Mouse (Mus musculus) small intestine, adult 2 months (tissue): ENCODE results near the gene Tom1l2. TPM values are rescaled to one million over a fixed set of nuclear protein-coding genes. Genes with fewer than 3 reads are reported as not detected.

Source experiments
- H3K27ac ChIP-seq: fragments of 200-500 bp; 2 replicates; pipeline ENCODE4 v1.5.1; 2012; ENCODE audit warnings: low read depth, low read length, control low read depth, inconsistent platforms; ENCODE audit not compliant: insufficient read depth
- H3K27me3 ChIP-seq: fragments of 200-500 bp; 2 replicates; pipeline ENCODE4 v1.6.1; 2012; ENCODE audit warnings: mild to moderate bottlenecking, moderate library complexity, low read length, inconsistent platforms; ENCODE audit not compliant: control insufficient read depth, insufficient read depth
- H3K36me3 ChIP-seq: fragments of 200-500 bp; 2 replicates; pipeline ENCODE4 v1.6.1; 2012; ENCODE audit warnings: mild to moderate bottlenecking, low read length, control low read depth, inconsistent platforms; ENCODE audit not compliant: control insufficient read depth, insufficient read depth
- H3K4me1 ChIP-seq: fragments of 200-500 bp; 2 replicates; pipeline ENCODE4 v1.6.1; 2012; ENCODE audit warnings: low read length, inconsistent platforms, mixed read lengths; ENCODE audit not compliant: control insufficient read depth, insufficient read depth, insufficient read length
- H3K4me3 ChIP-seq: fragments of 200-500 bp; 2 replicates; pipeline ENCODE4 v1.5.1; 2012; ENCODE audit warnings: low read depth, mild to moderate bottlenecking, control low read depth, inconsistent platforms, low read length, moderate library complexity
- CTCF ChIP-seq: fragments of 200-500 bp; IDR thresholded peaks from 2 replicates; pipeline ENCODE4 v1.5.1; 2012; ENCODE audit warnings: low read depth, mild to moderate bottlenecking, control low read depth, inconsistent platforms, low read length, moderate library complexity, mixed read lengths; ENCODE audit not compliant: insufficient replicate concordance, insufficient read length; ENCODE audit errors: extremely low read depth
- POLR2A ChIP-seq: fragments of 200-500 bp; IDR thresholded peaks from 2 replicates; pipeline ENCODE4 v1.6.1; 2012; ENCODE audit warnings: low read depth, mild to moderate bottlenecking, control low read depth, inconsistent platforms, low read length, moderate library complexity
- WGBS: fragments of 180-500 bp; shearing (Covaris S2); methylation state at CpG from one replicate; pipeline ENCODE4 v1.1.7; 2018; 5-methylcytosine and 5-hydroxymethylcytosine counted together
- polyA plus RNA-seq: library from polyadenylated mRNA; depleted of rRNA; stranded (reverse); fragments of >200 nt; gene quantifications from 2 replicates; pipeline ENCODE4 v1.2.3, GENCODE M21; 2012; rRNA removed

Gene Tom1l2
- polyA plus RNA-seq: 73.6 and 152 TPM in 2 replicates

DNA sequence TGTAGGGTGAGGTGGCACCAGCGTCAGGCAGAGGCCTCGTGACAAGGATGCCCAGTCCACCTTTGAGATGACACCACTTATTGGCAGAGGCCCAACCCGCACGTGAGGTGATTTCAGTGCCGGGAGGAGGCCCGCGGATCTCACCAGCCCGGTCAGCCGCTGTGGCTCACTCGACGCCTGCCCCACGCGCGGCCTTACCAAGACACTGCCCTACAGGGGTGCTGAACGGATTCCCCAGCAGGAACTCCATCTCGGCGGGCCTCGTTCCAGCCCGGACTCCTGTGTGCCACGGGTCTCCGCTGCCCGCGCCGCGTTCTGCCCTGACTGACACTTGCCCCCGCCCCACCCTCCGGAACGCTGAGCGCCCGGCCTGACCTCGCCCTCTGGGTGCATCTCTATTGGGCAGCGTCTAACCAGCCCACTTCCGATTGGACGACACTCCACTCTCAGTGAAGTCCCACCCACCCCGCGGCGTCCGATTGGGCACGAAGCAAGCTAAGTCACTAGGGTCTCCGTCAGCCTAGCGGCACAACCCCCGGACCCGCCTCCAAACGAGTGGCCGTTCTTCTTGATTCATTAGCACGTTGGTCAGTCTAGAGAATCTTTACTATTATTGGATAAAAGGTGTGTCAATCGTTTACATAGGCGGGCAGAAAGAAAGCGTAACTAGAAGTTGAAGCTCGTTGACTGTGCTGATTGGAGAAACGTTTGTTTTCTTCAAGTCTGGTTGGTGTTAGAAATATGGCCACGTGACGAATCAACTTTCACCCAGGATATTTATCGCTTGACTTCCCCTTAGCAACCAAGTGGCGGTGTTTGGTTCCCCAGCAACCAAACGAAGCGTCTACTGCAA is at the start of gene Tom1l2, which contains the start of gene Drc3:
Gene Tom1l2, minus strand, starts transcription at position 347 of the 853 bp plus-strand sequence.
Gene Drc3, plus strand, starts transcription at position 771 of the 853 bp plus-strand sequence.
- TF ChIP-seq CTCF (no peak), POLR2A (peak; percentile 70)

DNA sequence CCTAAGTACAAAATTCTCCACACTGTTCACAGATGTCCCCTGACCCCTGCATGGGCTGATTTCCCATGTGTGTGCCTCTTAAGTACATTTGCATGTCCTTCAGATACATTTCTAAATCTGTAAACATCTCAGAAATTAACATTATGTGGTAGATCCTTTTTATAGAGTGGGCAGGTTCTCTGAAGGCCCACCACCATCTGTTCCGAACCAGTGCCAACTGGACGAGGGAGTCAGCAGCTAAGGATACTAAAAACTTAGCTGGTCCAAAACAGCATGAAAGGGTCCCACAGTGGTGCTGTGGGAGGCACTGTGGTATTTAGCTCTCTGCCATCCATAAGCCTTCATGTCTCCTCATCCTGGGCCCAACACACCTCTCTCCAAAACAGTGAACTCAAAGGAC is 44.5 kb upstream of the Tom1l2 start:
- Histone ChIP-seq H3K27me3 (no peaks in the 10 kb centered on the region), H3K36me3 (peaks cover 18% of the 10 kb centered on the region), H3K4me1 (no peaks in the 10 kb centered on the region), H3K4me3 (no peak overlapping the region), H3K27ac (no peak overlapping the region)
- 91% methylated on average over 2 of the region's 2 CpGs for WGBS
- no peak for TF ChIP-seq POLR2A
- no peak for TF ChIP-seq CTCF

More for the DNA sequence above, at the start of gene Tom1l2, which contains the start of gene Drc3:
- Histone ChIP-seq H3K27me3 (no peaks in the 10 kb centered on the region), H3K4me1 (peaks cover 11% of the 10 kb centered on the region; the same call in 1 of the 2 replicates), H3K4me3 (peak within 1 kb of the TSS; percentile 88), H3K27ac (peak within 1 kb of the TSS; percentile 94), H3K36me3 (no peaks in the 10 kb centered on the region)
- 1% methylated on average over 57 of the region's 57 CpGs for WGBS

DNA sequence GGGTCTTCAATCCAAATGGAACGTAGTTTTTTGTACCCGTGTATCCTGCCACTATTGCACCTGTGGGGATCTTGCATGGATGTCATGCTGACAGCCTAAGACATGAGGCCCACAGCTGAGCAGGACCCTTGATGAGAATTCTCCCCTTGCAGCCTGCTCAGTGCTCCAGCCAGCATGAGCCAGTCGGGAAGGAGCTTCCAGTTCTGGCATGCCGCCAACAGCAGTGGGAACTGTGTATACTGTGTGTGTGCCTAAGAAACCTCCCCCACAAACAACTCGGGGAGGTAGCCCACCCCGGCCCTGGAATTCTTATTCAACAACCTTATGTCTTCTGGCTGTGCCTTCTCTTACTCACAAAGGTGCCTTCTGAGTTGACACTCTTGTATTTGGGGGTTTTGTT is 43.8 kb upstream of the Tom1l2 start:
- WGBS: 68% methylated on average over 6 of the region's 6 CpGs
- Histone ChIP-seq H3K4me3 (no peak overlapping the region), H3K27me3 (no peaks in the 10 kb centered on the region), H3K36me3 (peaks cover 12% of the 10 kb centered on the region), H3K27ac (no peak overlapping the region), H3K4me1 (no peaks in the 10 kb centered on the region)
- TF ChIP-seq POLR2A (no peak), CTCF (no peak)

DNA sequence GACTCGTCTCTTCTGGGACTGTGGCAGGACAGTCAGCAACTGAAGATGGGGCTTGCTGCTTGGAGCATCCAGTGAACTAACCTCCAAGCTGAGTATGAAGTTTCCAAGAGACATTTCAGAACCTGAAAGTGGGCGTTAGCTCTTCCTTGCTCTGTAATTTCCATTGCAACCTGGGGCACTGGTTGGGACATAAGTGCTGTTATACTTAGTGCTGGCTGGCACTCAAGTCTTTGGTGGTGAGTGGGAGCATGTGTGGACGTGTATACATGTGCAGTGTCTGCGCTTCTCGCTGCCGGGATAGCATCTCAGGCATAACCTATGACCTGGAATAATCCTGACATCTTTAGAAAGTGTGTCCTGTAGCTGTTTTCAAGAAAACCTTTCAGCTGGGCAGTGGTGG is 38.6 kb upstream of the Tom1l2 start:
- no peak overlapping the region for H3K4me3 ChIP-seq
- no peaks in the 10 kb centered on the region for H3K27me3 ChIP-seq
- peaks cover 19% of the 10 kb centered on the region for H3K4me1 ChIP-seq
- no peak overlapping the region for H3K27ac ChIP-seq
- H3K36me3 ChIP-seq: peaks cover 2% of the 10 kb centered on the region; the same call in 1 of the 2 replicates
- 84% methylated on average over 6 of the region's 6 CpGs for WGBS
- TF ChIP-seq POLR2A (no peak), CTCF (no peak)

DNA sequence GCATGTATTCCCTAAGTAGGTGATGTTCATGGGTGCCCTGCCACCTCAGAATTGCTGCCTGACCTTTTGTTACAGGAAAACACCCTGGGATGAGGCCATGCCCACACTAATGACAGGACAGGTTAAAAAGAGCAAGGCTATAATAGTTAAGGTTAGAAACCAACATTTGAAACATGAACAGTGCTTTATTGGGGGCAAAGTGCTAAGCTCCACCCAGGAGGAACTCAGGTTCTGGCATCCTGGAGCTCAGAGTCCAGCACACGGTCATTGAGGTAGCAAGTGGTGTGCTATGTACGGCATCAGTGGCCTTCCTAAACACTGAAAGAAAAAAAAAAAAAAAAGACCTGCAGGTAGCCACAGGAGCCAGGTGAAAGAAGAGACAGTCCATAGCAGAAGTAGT is 35.2 kb upstream of the Tom1l2 start:
- Histone ChIP-seq H3K36me3 (no peaks in the 10 kb centered on the region), H3K4me1 (peaks cover 19% of the 10 kb centered on the region), H3K27me3 (no peaks in the 10 kb centered on the region), H3K27ac (peak overlapping the region; percentile 83), H3K4me3 (no peak overlapping the region)
- TF ChIP-seq CTCF (no peak), POLR2A (no peak)
- 30% methylated on average over 2 of the region's 2 CpGs for WGBS

DNA sequence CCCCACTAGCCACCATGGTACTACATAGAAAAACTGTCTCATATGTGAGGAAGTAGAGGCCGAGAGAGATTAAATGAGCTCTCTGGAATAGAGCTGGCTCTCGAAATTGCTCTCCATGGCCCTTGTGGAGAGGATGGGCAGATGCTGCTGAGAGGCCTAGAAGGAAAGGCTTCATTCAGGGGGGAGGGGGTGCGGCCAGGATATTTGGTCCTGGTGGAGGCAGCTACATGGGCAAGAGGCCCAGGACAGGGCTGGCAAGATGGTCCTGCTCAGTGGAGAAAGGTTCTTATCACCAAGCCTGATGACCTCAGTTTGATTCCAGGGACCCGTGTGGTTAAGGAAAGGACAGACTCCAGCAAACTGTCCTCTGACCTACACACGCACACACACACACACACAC is 33.2 kb upstream of the Tom1l2 start:
- WGBS: 78% methylated on average over 5 of the region's 5 CpGs
- no peak for TF ChIP-seq POLR2A
- no peak for TF ChIP-seq CTCF
- Histone ChIP-seq H3K36me3 (no peaks in the 10 kb centered on the region), H3K27me3 (no peaks in the 10 kb centered on the region), H3K27ac (no peak overlapping the region), H3K4me1 (peaks cover 19% of the 10 kb centered on the region), H3K4me3 (no peak overlapping the region)

DNA sequence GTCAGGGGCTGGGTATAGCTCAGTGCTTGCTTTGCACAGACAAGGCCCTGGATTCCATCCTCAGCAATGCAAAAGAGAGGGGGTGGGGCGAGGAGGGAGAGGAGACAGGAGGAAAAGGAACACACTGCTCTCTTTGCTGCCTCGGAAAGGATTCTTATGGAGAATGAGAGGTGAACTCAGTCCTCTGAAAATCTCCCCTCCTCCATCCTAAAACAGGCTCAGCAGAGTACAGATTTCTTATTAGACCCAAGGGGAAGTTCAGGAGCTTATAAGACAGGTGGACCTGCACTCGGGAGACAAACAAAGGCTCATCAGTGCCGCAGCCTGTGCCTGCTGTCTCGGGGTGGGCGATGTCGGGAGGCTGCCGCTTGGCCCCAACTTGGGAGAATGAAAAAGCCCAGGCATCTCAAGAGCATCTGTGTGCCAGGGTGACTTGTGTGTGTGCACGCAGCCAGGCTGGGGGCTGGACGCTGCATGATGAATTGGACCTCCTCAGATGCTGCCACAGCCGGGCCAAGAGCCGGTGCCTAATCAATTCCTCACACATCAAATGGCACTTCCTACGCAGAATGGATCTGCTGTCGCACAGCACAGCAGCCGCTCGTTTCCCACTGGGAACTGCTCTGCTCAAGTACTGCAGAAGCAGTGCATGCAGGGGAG is 32.2 kb upstream of the Tom1l2 start:
- WGBS: 65% methylated on average over 16 of the region's 16 CpGs
- TF ChIP-seq CTCF (no peak), POLR2A (no peak)
- H3K4me3 ChIP-seq: no peak overlapping the region
- peaks cover 19% of the 10 kb centered on the region for H3K4me1 ChIP-seq
- H3K36me3 ChIP-seq: no peaks in the 10 kb centered on the region
- no peak overlapping the region for H3K27ac ChIP-seq
- H3K27me3 ChIP-seq: no peaks in the 10 kb centered on the region
